Mouse (Mus musculus) MEL (cell line): ENCODE measurements around the gene Ank2. TPM values are rescaled to one million over a fixed set of nuclear protein-coding genes. Genes with fewer than 3 reads are reported as not detected.
A peak's percentile ranks its signal among the peaks of the same experiment; 100 is the strongest.

Experiments used
- DNase-seq: peaks from one replicate; pipeline ENCODE4 v3.0.0; 2011; ENCODE audit warnings: low read depth, low spot score
- H3K27ac ChIP-seq: 2 replicates; pipeline ENCODE4 v1.5.1; 2012; ENCODE audit warnings: low read depth, mild to moderate bottlenecking, control low read depth, low read length, moderate library complexity; ENCODE audit not compliant: control insufficient read depth
- H3K27me3 ChIP-seq, 2 experiments: fragments of 150-350 bp in 1 of 2; sonication (generic) in 1 of 2; 2 replicates each; pipeline ENCODE4 v1.6.1; 2012; ENCODE audit warnings: low read length in 2 of 2, mild to moderate bottlenecking in 2 of 2, improper control_type of control experiment in 1 of 2, moderate library complexity in 1 of 2; ENCODE audit not compliant: insufficient read depth in 2 of 2, control insufficient read depth in 1 of 2
- H3K36me3 ChIP-seq, 2 experiments: 2 replicates each; pipeline ENCODE4 v1.6.1; 2012 to 2014; ENCODE audit warnings: low read length in 2 of 2, improper control_type of control experiment in 1 of 2, inconsistent platforms in 1 of 2, mild to moderate bottlenecking in 1 of 2; ENCODE audit not compliant: insufficient read depth in 2 of 2, control insufficient read depth in 1 of 2
- H3K4me1 ChIP-seq, 2 experiments: fragments of 150-350 bp in 1 of 2; sonication (generic) in 1 of 2; 2 replicates each; pipeline ENCODE4 v1.6.1; 2012; ENCODE audit warnings: low read length in 2 of 2, improper control_type of control experiment in 1 of 2, mild to moderate bottlenecking in 1 of 2; ENCODE audit not compliant: insufficient read depth in 2 of 2, control insufficient read depth in 1 of 2
- H3K4me3 ChIP-seq, 2 experiments: fragments of 150-350 bp in 1 of 2; sonication (generic) in 1 of 2; 2 replicates each; pipeline ENCODE4 v1.5.1; 2012; ENCODE audit warnings: low read depth in 2 of 2, low read length in 2 of 2, mild to moderate bottlenecking in 2 of 2, moderate library complexity in 2 of 2, control low read depth in 1 of 2, improper control_type of control experiment in 1 of 2; ENCODE audit not compliant: control insufficient read depth in 1 of 2, insufficient read depth in 1 of 2
- H3K79me2 ChIP-seq: 2 replicates; pipeline ENCODE4 v1.6.1; 2012; ENCODE audit warnings: mild to moderate bottlenecking, low read length, moderate library complexity; ENCODE audit not compliant: control insufficient read depth, poor library complexity, insufficient read depth
- H3K9ac ChIP-seq: 2 replicates; pipeline ENCODE4 v1.6.1; 2012; ENCODE audit warnings: low read depth, mild to moderate bottlenecking, control low read depth, low read length, moderate library complexity; ENCODE audit not compliant: control insufficient read depth, poor library complexity, severe bottlenecking
- H3K9me3 ChIP-seq: fragments of 150-350 bp; sonication (generic); replicated peaks from 2 replicates; pipeline ENCODE4 v1.6.1; 2012; ENCODE audit warnings: mild to moderate bottlenecking, low read length, improper control_type of control experiment, moderate library complexity; ENCODE audit not compliant: insufficient read depth
- BHLHE40 ChIP-seq: IDR thresholded peaks from 2 replicates; pipeline ENCODE4 v1.6.1; 2012; ENCODE audit warnings: low read depth, mild to moderate bottlenecking, inconsistent platforms, low read length, improper control_type of control experiment, borderline replicate concordance
- CHD2 ChIP-seq: IDR thresholded peaks from 2 replicates; pipeline ENCODE4 v1.6.1; 2011; ENCODE audit warnings: low read length, improper control_type of control experiment
- CTCF ChIP-seq, 3 experiments: IDR thresholded peaks in 2 of 3; conservative IDR thresholded peaks in 1 of 3; 2 replicates each; pipeline ENCODE4 v1.5.1; 2011 to 2012; ENCODE audit warnings: low read length in 3 of 3, low read depth in 2 of 3, mild to moderate bottlenecking in 2 of 3, improper control_type of control experiment in 1 of 3, inconsistent platforms in 1 of 3, mixed read lengths in 1 of 3, moderate library complexity in 1 of 3; ENCODE audit not compliant: control insufficient read depth in 1 of 3, insufficient read depth in 1 of 3, poor library complexity in 1 of 3, severe bottlenecking in 1 of 3
- E2F4 ChIP-seq: IDR thresholded peaks from 2 replicates; pipeline ENCODE4 v1.6.1; 2011; ENCODE audit warnings: low read depth, low read length, improper control_type of control experiment, borderline replicate concordance
- EP300 ChIP-seq, 2 experiments: IDR thresholded peaks; 2 replicates each; pipeline ENCODE4 v1.6.1; 2011; ENCODE audit warnings: improper control_type of control experiment in 2 of 2, low read length in 2 of 2, low read depth in 1 of 2, mild to moderate bottlenecking in 1 of 2
- ETS1 ChIP-seq: IDR thresholded peaks from 2 replicates; pipeline ENCODE4 v1.6.1; 2012; ENCODE audit warnings: low read depth, mild to moderate bottlenecking, inconsistent platforms, low read length, improper control_type of control experiment, moderate library complexity
- GABPA ChIP-seq: IDR thresholded peaks from 2 replicates; pipeline ENCODE4 v1.6.1; 2012; ENCODE audit warnings: low read depth, mild to moderate bottlenecking, inconsistent platforms, low read length, improper control_type of control experiment, moderate library complexity
- GATA1 ChIP-seq: IDR thresholded peaks from 2 replicates; pipeline ENCODE4 v1.6.1; 2011; ENCODE audit warnings: low read depth, low read length, improper control_type of control experiment
- JUND ChIP-seq: IDR thresholded peaks from 2 replicates; pipeline ENCODE4 v1.6.1; 2011; ENCODE audit warnings: low read depth, mild to moderate bottlenecking, improper control_type of control experiment, low read length
- MAX ChIP-seq: IDR thresholded peaks from 2 replicates; pipeline ENCODE4 v1.6.1; 2011; ENCODE audit warnings: low read length, improper control_type of control experiment
- MAZ ChIP-seq: IDR thresholded peaks from 2 replicates; pipeline ENCODE4 v1.6.1; 2012; ENCODE audit warnings: low read depth, mild to moderate bottlenecking, inconsistent platforms, low read length, improper control_type of control experiment
- MXI1 ChIP-seq: IDR thresholded peaks from 2 replicates; pipeline ENCODE4 v1.6.1; 2011; ENCODE audit warnings: mild to moderate bottlenecking, low read depth, low read length, improper control_type of control experiment
- POLR2A ChIP-seq, 2 experiments: IDR thresholded peaks; 2 replicates each; pipeline ENCODE4 v1.6.1; 2011 to 2012; ENCODE audit warnings: low read length in 2 of 2, mild to moderate bottlenecking in 2 of 2, control low read depth in 1 of 2, improper control_type of control experiment in 1 of 2, low read depth in 1 of 2, moderate library complexity in 1 of 2; ENCODE audit not compliant: control insufficient read depth in 1 of 2, insufficient read depth in 1 of 2, poor library complexity in 1 of 2
- RAD21 ChIP-seq: IDR thresholded peaks from 2 replicates; pipeline ENCODE4 v1.6.1; 2011; ENCODE audit warnings: mild to moderate bottlenecking, low read depth, low read length, improper control_type of control experiment
- SIN3A ChIP-seq: IDR thresholded peaks from 2 replicates; pipeline ENCODE4 v1.6.1; 2012; ENCODE audit warnings: low read length, improper control_type of control experiment, inconsistent platforms
- SMC3 ChIP-seq: IDR thresholded peaks from 2 replicates; pipeline ENCODE4 v1.6.1; 2011; ENCODE audit warnings: low read depth, low read length, improper control_type of control experiment
- TCF12 ChIP-seq: IDR thresholded peaks from 2 replicates; pipeline ENCODE4 v1.6.1; 2014; ENCODE audit warnings: low read depth, mild to moderate bottlenecking, inconsistent platforms, low read length, improper control_type of control experiment, moderate library complexity
- UBTF ChIP-seq: IDR thresholded peaks from 2 replicates; pipeline ENCODE4 v1.6.1; 2012; ENCODE audit warnings: low read depth, mild to moderate bottlenecking, inconsistent platforms, low read length, improper control_type of control experiment, moderate library complexity, borderline replicate concordance; ENCODE audit not compliant: insufficient read depth
- USF1 ChIP-seq: IDR thresholded peaks from 2 replicates; pipeline ENCODE4 v1.6.1; 2014; ENCODE audit warnings: low read depth, mild to moderate bottlenecking, inconsistent platforms, low read length, improper control_type of control experiment, moderate library complexity
- USF2 ChIP-seq, 2 experiments: IDR thresholded peaks; 2 replicates each; pipeline ENCODE4 v1.6.1; 2011 to 2012; ENCODE audit warnings: improper control_type of control experiment in 2 of 2, low read length in 2 of 2, borderline replicate concordance in 1 of 2, inconsistent platforms in 1 of 2, low read depth in 1 of 2, mild to moderate bottlenecking in 1 of 2; ENCODE audit not compliant: insufficient read depth in 1 of 2
- ZC3H11A ChIP-seq: IDR thresholded peaks from 2 replicates; pipeline ENCODE4 v1.6.1; 2012; ENCODE audit warnings: low read depth, mild to moderate bottlenecking, inconsistent platforms, low read length, improper control_type of control experiment
- ZKSCAN1 ChIP-seq: IDR thresholded peaks from 2 replicates; pipeline ENCODE4 v1.6.1; 2012; ENCODE audit warnings: low read depth, mild to moderate bottlenecking, inconsistent platforms, low read length, improper control_type of control experiment, moderate library complexity
- polyA plus RNA-seq, 2 experiments: library from polyadenylated mRNA; stranded (reverse) in 1 of 2; unstranded in 1 of 2; fragments of >175 nt in 1 of 2; fragments of >200 nt in 1 of 2; gene quantifications; 2 replicates each; pipeline versions ENCODE4 v1.2.1 to v1.2.4; 2012; ENCODE audit warnings: low replicate concordance in 2 of 2, low read depth in 1 of 2; ENCODE audit not compliant: insufficient read length in 2 of 2, insufficient read depth in 1 of 2, missing spikeins in 1 of 2
- total RNA-seq: library from RNA; depleted of rRNA; stranded (reverse); fragments of 300-350 nt; gene quantifications from 2 replicates; pipeline ENCODE4 v1.2.3, GENCODE M21; 2012

Gene Ank2
- total and polyA plus RNA-seq, 3 experiments = 2.7 to 4.5 TPM; not detected in 1

GRCm38 (mm10) chr3:127452233-127452632, 46.9 kb downstream of the Ank2 start:
- no peaks in the 10 kb centered on the region for H3K79me2 ChIP-seq
- no peaks in the 10 kb centered on the region for H3K9me3 ChIP-seq
- H3K4me1 ChIP-seq = no peaks in the 10 kb centered on the region
- H3K27me3 ChIP-seq = no peaks in the 10 kb centered on the region
- H3K27ac ChIP-seq = no peak overlapping the region
- TF ChIP-seq POLR2A (IDR thresholded peaks at IDR 0.05; ENCODE audit: control insufficient read depth in 1 of 2, insufficient read depth in 1 of 2, low read depth in 1 of 2, low read length in 2 of 2, poor library complexity in 1 of 2) (no peak), RAD21 (peak; percentile 17), EP300 (IDR thresholded peaks at IDR 0.05; ENCODE audit: low read depth in 1 of 2, low read length in 2 of 2) (no peak), MAZ (no peak), GABPA (no peak), MAX (no peak), CTCF (IDR thresholded peaks at IDR 0.05 in 2 of 3, conservative IDR thresholded peaks at IDR 0.05 in 1 of 3; ENCODE audit: control insufficient read depth in 1 of 3, insufficient read depth in 1 of 3, low read depth in 2 of 3, low read length in 3 of 3, poor library complexity in 1 of 3, severe bottlenecking in 1 of 3) (peak in 2 of 3 experiments; percentile 39 to 43; a peak in 4 of 6 replicates), MXI1 (no peak), JUND (no peak), GATA1 (no peak), BHLHE40 (no peak), USF2 (IDR thresholded peaks at IDR 0.05; ENCODE audit: borderline replicate concordance in 1 of 2, insufficient read depth in 1 of 2, low read depth in 1 of 2, low read length in 2 of 2) (no peak), TCF12 (no peak), SIN3A (no peak), CHD2 (no peak), E2F4 (no peak), ZC3H11A (0 out of 2 replicates have a peak, but pooled peaks have one; percentile 18), SMC3 (peak; percentile 45), ZKSCAN1 (no peak)
- H3K36me3 ChIP-seq = peaks cover 0 to 4% of the 10 kb centered on the region in 2 experiments; a peak in 2 of 4 replicates
- H3K9ac ChIP-seq = no peak overlapping the region
- DNase-seq = peak; percentile 36
- no peak overlapping the region for H3K4me3 ChIP-seq

- Histone ChIP-seq H3K4me1 (no peaks in the 10 kb centered on the region), H3K4me3 (no peak overlapping the region), H3K9me3 (no peaks in the 10 kb centered on the region), H3K9ac (no peak overlapping the region), H3K79me2 (no peaks in the 10 kb centered on the region), H3K27ac (no peak overlapping the region), H3K36me3 (peaks cover 0 to 4% of the 10 kb centered on the region in 2 experiments; a peak in 1 of 4 replicates), H3K27me3 (no peaks in the 10 kb centered on the region)
- DNase-seq = no peak
- TF ChIP-seq E2F4 (no peak), UBTF (no peak), ETS1 (no peak), USF1 (no peak)
Measured at GRCm38 (mm10) chr3:127451741-127452140, 47.4 kb downstream of the Ank2 start.
